Mouse (Mus musculus): Measurements from ENCODE around the gene Actr1a. TPM values are rescaled to one million over a fixed set of nuclear protein-coding genes. Genes with fewer than 3 reads are reported as not detected.

Gene Actr1a
- polyA plus RNA-seq, 1 experiment from 2014 or later, result 297 TPM

DNA sequence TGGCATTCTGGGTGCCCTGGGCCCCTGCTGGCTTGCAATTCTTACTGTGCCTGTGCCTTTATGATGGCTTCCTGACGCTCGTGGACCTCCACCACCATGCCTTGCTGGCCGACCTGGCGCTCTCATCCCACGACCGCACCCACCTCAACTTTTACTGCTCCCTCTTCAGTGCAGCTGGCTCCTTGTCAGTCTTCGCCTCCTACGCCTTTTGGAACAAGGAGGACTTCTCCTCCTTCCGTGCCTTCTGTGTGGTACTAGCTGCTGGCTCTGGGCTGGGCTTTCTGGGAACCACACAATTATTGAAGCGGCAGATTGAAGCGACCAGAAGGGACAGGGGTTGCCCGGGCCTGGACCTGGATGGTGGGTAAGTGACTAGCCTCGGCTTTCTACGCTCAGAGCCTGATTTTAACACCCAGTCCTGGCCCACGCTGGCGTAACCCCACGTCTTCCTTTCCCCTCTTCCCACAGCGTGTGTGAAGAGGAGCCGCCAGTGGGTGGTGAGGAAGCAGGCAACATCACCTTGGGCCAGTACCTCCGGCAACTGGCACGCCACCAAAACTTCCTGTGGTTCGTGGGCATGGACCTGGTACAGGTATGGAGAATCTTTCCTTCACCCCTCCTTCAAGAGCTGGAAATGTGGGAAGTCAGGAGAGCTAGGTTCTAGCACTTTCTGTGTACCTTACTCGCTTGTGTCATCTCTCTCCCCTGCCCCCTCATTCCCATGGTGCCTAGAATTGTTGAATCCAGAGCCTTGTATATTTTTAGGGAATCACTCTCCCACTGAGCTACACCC lies 27.6 kb downstream of the Actr1a start:
- H3K4me2 ChIP-seq, result no peak overlapping the region
- H3K4me3 ChIP-seq, result no peak overlapping the region
- H3K36me3 ChIP-seq, result no peaks in the 10 kb centered on the region
- H3K27me3 ChIP-seq, result no peaks in the 10 kb centered on the region
- H3K27ac ChIP-seq (replicated peaks), result no peak overlapping the region
- no peaks in the 10 kb centered on the region for H3K4me1 ChIP-seq (replicated peaks)
- WGBS, result 81% methylated on average over 23 of the region's 23 CpGs
- no peak for ATAC-seq (ENCODE audit: low read depth)
- no peaks in the 10 kb centered on the region for H3K9me3 ChIP-seq
- no peak overlapping the region for H3K9ac ChIP-seq

DNA sequence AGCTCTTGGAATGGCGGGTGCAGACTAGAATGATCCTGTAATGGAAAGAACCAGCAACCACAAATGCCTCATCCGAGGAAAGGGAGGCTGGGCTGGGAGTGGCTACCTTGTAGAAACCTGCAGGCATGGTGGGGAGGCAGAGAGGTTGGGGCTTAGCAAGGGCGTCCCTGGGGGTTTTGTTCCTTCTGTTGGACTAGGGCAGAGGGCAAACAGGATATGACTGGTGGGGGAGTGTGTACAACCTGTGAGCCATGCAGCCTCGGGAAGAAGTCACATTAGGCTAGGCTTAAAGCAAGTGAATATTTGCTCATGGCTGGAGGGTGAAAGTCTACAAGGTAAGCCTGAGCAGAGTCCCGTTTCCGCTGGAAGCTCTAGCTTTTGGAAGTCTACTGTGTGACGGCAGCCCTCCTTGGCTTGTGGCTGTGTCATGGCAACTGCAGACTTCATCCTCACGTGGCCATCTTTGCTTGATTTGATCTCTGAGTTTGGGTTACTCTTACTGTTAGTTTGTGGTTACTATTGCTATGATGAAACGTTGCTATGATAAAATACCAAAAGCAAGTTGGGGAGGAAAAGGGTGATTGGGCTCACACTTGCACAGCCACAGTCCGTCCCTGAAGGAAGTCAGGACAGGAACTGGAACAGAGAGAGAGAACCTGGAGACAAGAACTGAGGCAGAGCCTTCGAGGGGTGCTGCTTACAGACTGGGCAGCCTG lies 32.1 kb downstream of the Actr1a start:
- Histone ChIP-seq H3K36me3 (no peaks in the 10 kb centered on the region), H3K4me3 (no peak overlapping the region), H3K9ac (no peak overlapping the region), H3K4me2 (no peak overlapping the region), H3K9me3 (no peaks in the 10 kb centered on the region), H3K27ac (replicated peaks) (no peak overlapping the region), H3K27me3 (peaks cover 3% of the 10 kb centered on the region), H3K4me1 (replicated peaks) (no peaks in the 10 kb centered on the region)
- ATAC-seq (ENCODE audit: low read depth), result no peak
- WGBS, result 89% methylated on average over 11 of the region's 11 CpGs

DNA sequence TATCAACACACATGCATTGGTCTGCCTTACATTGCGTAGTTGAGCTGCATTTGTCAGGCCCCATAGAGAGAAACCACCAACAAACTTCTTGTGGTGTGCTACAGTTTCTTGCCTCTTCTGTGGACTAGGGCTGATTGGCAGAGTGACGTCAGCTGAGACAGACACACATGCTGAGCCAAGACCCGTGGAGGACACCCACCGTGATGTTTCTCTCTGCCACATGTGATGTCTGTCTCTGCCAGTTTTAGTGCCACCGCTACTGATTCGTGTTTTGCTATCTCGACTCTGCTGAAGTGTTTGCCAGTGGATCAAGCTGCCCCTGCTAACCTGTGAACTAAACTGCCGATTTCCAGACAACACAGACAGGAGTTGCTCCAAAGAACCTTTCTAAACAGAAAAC lies 33.4 kb downstream of the Actr1a start:
- Histone ChIP-seq H3K4me1 (replicated peaks) (peaks cover 13% of the 10 kb centered on the region), H3K9ac (no peak overlapping the region), H3K4me2 (no peak overlapping the region), H3K27ac (replicated peaks) (no peak overlapping the region), H3K36me3 (no peaks in the 10 kb centered on the region), H3K4me3 (no peak overlapping the region), H3K9me3 (no peaks in the 10 kb centered on the region), H3K27me3 (peaks cover 17% of the 10 kb centered on the region)
- no peak for ATAC-seq (ENCODE audit: low read depth)
- 84% methylated on average over 8 of the region's 8 CpGs for WGBS

DNA sequence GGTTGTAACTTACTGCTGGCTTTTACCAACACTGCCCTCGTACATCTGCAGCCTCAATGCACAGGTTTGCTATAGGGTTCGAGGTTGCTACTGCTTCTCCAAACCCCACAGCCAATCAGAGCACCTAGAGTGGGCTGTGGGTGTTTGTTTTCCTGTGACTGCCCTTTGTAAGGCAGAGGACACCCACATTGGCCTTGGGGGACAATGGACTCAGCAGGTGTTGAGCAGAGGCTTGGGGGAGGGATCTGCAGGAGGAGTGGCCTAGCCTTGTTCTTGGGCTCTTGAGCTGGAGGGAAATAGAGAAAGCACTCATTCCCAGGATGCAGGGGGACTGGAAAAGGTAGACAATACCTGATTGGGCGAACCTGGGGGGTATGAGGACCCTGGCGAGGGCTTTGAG lies 37.2 kb downstream of the Actr1a start:
- Histone ChIP-seq H3K4me3 (peak overlapping the region; percentile 52; the same call in 1 of the 2 replicates), H3K9me3 (no peaks in the 10 kb centered on the region), H3K36me3 (no peaks in the 10 kb centered on the region), H3K4me2 (no peak overlapping the region), H3K4me1 (replicated peaks) (peaks cover 21% of the 10 kb centered on the region), H3K27ac (replicated peaks) (no peak overlapping the region), H3K27me3 (peaks cover 17% of the 10 kb centered on the region), H3K9ac (no peak overlapping the region)
- WGBS, result 64% methylated on average over 4 of the region's 4 CpGs
- no peak for ATAC-seq (ENCODE audit: low read depth)

DNA sequence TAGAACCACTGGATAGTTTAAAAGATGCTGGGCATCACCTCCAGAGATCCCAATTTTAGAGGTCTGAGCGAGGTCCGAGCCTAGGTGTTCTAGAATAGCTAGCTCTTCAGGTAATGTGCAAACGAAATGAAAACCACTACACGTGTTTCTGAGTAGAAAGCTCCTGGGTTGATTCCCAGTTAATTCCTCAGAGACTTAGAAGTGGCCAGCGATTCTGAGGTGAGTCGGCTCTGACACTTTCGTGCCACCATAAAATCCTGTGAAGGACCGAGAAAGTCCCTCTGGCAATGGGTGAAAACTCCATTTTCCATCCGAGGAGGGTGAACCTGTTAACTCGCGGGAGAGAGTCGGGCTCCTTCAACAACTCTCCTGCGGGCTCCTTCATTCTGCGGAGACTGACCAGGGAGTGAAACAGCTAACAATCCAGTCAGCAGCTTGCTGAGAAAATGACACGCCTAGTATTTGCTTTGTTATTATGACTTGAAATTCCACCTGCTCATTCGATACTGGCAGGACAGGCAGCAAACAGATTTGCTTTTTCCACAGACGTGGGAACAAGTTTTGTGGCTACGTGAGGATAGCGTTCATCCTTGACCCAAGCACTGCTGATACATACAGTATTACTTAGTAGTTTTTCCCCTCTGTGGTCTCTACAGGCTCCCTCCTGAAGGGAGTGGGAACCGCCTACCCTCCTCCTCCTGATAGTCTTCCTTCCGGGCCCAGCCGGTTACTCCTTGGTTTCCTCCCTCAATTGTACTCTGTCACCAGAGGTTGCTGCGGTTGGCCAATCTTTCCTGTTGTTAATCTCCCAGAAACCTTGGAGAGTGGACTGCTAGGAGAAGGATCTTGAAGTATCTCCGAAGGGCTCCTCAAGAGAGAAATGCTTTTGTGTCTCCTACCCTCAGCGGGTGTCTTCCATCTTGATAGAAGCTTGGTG lies 37.9 kb downstream of the Actr1a start:
- peak overlapping the region; percentile 72 for H3K9ac ChIP-seq
- H3K36me3 ChIP-seq, result no peaks in the 10 kb centered on the region
- peaks cover 17% of the 10 kb centered on the region for H3K27me3 ChIP-seq
- H3K27ac ChIP-seq (replicated peaks), result no peak overlapping the region
- no peaks in the 10 kb centered on the region for H3K9me3 ChIP-seq
- 17% methylated on average over 25 of the region's 25 CpGs for WGBS
- H3K4me3 ChIP-seq, result peak overlapping the region; percentile 52
- peaks cover 21% of the 10 kb centered on the region for H3K4me1 ChIP-seq (replicated peaks)
- H3K4me2 ChIP-seq, result peak overlapping the region; percentile 74
- ATAC-seq (ENCODE audit: low read depth), result no peak

DNA sequence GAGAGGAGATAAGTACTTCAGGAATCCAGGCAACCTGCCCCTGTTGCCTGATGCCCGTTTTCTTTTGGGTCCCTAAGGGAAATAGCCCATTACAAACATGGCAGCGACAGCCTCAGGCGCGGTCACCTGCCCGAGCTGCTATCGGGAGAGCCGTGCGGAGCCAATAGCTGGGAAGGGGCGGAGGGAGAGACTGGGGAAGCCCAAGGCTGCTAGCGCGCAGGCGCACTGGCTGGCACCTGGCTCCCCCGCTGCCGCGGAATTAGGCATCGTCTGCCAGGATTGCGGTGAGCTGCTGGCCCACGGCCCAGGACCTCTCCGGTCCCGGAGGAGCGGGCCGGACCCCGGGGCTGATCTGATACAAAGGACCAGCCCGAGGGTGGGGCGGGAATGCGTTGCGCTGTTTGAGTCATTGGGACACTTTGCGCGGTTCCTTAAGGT lies 38.8 kb downstream of the Actr1a start:
- no peaks in the 10 kb centered on the region for H3K9me3 ChIP-seq
- H3K4me3 ChIP-seq, result peak overlapping the region; percentile 52
- H3K27me3 ChIP-seq, result peaks cover 18% of the 10 kb centered on the region
- H3K36me3 ChIP-seq, result no peaks in the 10 kb centered on the region
- H3K27ac ChIP-seq (replicated peaks), result no peak overlapping the region
- peak overlapping the region; percentile 72 for H3K9ac ChIP-seq
- 0% methylated on average over 29 of the region's 29 CpGs for WGBS
- H3K4me1 ChIP-seq (replicated peaks), result peaks cover 21% of the 10 kb centered on the region
- peak overlapping the region; percentile 74 for H3K4me2 ChIP-seq
- peak; percentile 92 for ATAC-seq (ENCODE audit: low read depth)

DNA sequence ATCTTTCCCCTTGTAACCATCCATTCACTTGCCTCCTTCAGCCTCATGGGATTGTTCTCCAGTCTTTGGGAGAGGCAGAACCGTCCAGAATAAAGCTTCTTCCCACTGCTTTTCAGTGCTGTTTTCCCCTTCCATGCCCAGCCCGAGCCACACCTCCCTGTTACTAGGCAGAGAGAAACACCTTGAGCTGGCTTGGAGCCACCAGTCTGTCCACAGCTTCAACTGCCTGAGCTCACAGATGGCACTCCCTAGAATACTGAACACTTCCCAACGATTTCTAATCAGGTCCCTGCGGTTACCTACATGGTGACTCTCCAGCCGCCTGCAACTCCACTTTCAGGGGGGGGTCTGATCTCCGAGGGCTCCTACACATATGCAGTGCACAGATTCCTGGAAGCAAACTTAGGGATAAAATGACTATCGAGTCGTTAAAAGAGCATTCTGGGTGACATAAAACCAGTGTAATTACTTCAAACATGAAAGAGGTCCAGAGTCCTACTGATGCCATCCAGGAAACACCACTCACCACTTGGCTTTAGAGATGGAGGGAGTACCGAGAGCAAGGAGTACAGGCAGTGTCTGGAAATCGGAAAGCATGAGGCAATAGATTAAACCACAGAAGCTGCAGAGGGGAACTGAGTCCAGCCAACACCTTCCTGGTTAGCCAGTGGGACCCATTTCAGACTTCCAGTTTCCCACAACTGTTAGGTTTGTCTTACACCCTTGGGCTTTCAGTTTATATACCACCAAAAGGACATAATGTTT lies 45.2 kb downstream of the Actr1a start, which contains the start of gene 2310034G01Rik:
Gene 2310034G01Rik, minus strand, starts transcription at position 135 of the 765 bp plus-strand sequence.
- Histone ChIP-seq H3K4me1 (replicated peaks) (peaks cover 24% of the 10 kb centered on the region), H3K4me2 (peak within 1 kb of the TSS; percentile 76), H3K27ac (replicated peaks) (peak within 1 kb of the TSS; percentile 92), H3K4me3 (peak within 1 kb of the TSS; percentile 64), H3K27me3 (peaks cover 27% of the 10 kb centered on the region), H3K9ac (peak within 1 kb of the TSS; percentile 85), H3K36me3 (no peaks in the 10 kb centered on the region), H3K9me3 (no peaks in the 10 kb centered on the region)
- no peak for ATAC-seq (ENCODE audit: low read depth)
- 63% methylated on average over 10 of the region's 10 CpGs for WGBS

DNA sequence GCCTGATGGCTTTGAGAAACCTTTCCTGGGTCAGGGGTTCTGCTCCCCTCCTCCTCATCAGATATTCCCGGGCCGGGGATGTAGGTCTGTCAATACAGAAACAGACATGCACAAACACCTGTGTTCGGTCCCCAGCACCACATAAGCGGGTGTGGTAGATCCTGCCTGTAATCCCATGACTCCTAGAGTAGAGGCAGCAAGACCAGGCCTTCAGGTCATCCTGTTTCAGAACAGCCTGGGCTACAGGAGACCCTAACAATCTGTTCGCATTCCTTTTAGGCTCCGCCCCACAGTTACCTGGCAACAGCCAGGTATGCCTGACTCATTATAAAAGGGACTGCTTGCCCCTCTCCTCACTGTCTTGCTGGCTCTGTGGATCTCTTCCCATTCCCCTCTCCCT lies 46.0 kb downstream of the Actr1a start:
- Histone ChIP-seq H3K4me2 (peak overlapping the region; percentile 76), H3K4me1 (replicated peaks) (peaks cover 24% of the 10 kb centered on the region), H3K27ac (replicated peaks) (0 out of 2 replicates have a peak overlapping the region, but pooled peaks have one; percentile 92), H3K36me3 (no peaks in the 10 kb centered on the region), H3K9me3 (no peaks in the 10 kb centered on the region), H3K27me3 (peaks cover 32% of the 10 kb centered on the region), H3K9ac (peak overlapping the region; percentile 85), H3K4me3 (peak overlapping the region; percentile 64)
- ATAC-seq (ENCODE audit: low read depth), result 0 out of 2 replicates have a peak, but pooled peaks have one; percentile 3
- WGBS, result 41% methylated on average over 6 of the region's 6 CpGs

DNA sequence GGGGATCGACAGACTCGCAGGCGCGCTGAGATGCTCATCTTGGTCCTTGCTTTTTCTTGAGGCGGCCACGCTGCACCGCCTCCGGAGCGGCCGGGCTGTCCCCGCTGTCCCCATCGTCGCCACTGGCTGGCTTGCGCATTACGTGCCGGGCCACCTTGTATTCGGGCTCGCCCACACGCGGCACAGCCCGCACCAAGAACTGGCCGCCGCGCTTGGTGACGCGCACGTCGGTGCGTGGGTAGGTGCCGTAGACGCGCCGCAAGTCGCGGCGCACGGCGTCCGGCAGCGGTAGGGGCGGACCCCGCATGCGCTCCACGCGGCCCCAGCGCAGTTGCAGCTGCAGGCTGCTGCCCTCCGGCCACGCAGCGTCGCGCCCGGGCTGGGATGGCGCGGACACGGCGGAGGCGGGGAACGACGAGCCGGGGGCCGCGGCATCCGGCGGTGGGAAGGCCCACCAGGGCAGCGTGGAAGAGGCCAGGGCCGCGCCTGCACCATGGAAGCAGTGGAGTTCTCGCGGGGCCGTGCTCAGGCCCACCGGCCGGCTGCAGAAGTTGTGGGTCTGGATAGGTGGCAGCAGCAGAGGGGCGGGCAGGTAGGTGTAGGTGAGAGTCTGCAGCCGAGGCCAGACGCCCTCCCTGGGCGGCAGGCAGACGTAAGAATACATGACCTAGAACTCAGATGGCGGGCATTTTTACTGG lies 46.6 kb downstream of the Actr1a start:
- Histone ChIP-seq H3K4me1 (replicated peaks) (peaks cover 24% of the 10 kb centered on the region), H3K9me3 (no peaks in the 10 kb centered on the region), H3K27ac (replicated peaks) (peak overlapping the region; percentile 92), H3K9ac (peak overlapping the region; percentile 85), H3K36me3 (no peaks in the 10 kb centered on the region), H3K4me3 (peak overlapping the region; percentile 64), H3K27me3 (peaks cover 38% of the 10 kb centered on the region), H3K4me2 (peak overlapping the region; percentile 76)
- 1% methylated on average over 76 of the region's 78 CpGs for WGBS
- ATAC-seq (ENCODE audit: low read depth), result peak; percentile 93

DNA sequence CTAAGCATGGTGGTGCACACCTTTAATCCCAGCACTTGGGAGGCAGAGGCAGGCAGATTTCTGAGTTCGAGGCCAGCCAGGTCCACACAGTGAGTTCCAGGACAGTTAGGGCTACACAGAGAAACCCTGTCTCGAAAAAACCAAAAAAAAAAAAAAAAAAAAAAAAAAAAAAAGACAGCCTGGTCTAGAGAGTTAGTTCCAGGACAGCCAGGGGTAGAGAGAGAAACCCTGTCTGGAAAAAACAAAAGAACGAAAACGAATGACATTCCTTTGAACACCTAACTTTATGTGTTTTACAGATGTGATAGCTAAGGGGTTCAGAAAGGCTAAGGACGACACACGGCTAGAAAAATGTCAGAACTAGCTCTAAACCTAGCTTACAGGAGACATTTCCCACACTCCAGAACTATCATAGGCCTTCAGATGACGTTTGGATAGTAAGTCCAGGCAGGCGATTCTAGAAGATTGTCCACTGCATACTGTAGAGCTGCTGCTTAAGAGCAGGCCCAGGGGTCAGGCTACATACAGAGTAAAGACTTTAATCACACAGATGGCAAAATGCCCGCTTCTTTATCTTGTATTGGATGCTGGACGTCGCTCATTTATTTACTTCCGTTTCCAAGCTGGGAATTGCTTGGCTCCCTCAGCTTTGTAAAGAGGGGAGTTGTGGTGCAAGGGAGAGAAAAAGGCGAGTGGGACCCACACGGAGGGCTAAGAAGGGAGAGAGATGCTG lies 47.4 kb downstream of the Actr1a start:
- Histone ChIP-seq H3K4me3 (peak overlapping the region; percentile 64), H3K4me1 (replicated peaks) (peaks cover 24% of the 10 kb centered on the region), H3K27ac (replicated peaks) (peak overlapping the region; percentile 92), H3K9me3 (no peaks in the 10 kb centered on the region), H3K9ac (peak overlapping the region; percentile 85), H3K27me3 (peaks cover 43% of the 10 kb centered on the region), H3K4me2 (peak overlapping the region; percentile 76), H3K36me3 (no peaks in the 10 kb centered on the region)
- 33% methylated on average over 14 of the region's 14 CpGs for WGBS
- ATAC-seq (ENCODE audit: low read depth), result peak; percentile 1; the same call in 1 of the 2 replicates

Measured in neural tube, embryonic 13.5 days (tissue).